Mouse (Mus musculus) megakaryocyte, embryonic 14.5 days (primary cell): Measurements from ENCODE around the gene C1qtnf7.

Experiments used
- FLI1 ChIP-seq: IDR thresholded peaks from 2 replicates; pipeline ENCODE4 v1.6.1; 2012; ENCODE audit warnings: low read length, inconsistent platforms, mixed read lengths
- GATA1 ChIP-seq: IDR thresholded peaks from 3 replicates; pipeline ENCODE4 v1.6.1; 2012; ENCODE audit warnings: mixed read lengths, low read length, inconsistent platforms, borderline replicate concordance

DNA sequence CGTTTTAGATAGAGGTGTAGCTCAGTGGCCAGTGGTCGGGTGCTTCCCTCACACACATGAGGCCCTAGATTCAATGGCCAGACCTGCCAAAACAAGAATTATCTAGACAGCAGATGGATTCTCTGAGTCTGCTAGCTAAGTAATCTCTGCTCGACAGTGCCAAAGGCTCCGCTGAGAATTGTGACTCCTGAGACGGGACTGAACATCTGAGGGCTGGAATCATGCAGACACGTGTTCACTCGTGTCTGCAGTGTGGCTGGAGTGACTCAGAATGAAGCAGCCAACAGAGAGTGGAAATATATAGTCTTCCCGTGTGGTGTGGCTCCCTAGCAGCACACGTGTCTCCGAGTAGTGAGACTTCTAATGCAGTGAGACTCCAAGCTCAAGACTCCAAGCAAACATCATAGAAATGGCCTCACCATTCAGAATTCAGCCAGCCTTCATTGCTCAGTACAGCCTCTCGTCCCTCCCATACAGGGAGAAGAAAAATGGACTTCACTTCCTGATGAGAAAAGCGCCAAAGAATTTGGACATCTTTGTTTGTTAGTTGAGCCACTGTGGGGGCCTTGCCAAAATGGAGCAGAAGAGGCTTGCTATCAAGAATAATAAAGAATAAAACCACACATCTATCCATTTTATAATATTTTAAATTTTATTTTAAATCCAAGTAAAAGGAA, 131.9 kb downstream of the C1qtnf7 start:
- TF ChIP-seq GATA1, result no peak
- no peak for TF ChIP-seq FLI1
